Mouse (Mus musculus): Measurements from ENCODE around the gene Dyrk1b. TPM values are rescaled to one million over a fixed set of nuclear protein-coding genes. Genes with fewer than 3 reads are reported as not detected.

Dyrk1b gene
- polyA plus RNA-seq, 1 experiment from 2014 or later = 14.0 TPM

DNA sequence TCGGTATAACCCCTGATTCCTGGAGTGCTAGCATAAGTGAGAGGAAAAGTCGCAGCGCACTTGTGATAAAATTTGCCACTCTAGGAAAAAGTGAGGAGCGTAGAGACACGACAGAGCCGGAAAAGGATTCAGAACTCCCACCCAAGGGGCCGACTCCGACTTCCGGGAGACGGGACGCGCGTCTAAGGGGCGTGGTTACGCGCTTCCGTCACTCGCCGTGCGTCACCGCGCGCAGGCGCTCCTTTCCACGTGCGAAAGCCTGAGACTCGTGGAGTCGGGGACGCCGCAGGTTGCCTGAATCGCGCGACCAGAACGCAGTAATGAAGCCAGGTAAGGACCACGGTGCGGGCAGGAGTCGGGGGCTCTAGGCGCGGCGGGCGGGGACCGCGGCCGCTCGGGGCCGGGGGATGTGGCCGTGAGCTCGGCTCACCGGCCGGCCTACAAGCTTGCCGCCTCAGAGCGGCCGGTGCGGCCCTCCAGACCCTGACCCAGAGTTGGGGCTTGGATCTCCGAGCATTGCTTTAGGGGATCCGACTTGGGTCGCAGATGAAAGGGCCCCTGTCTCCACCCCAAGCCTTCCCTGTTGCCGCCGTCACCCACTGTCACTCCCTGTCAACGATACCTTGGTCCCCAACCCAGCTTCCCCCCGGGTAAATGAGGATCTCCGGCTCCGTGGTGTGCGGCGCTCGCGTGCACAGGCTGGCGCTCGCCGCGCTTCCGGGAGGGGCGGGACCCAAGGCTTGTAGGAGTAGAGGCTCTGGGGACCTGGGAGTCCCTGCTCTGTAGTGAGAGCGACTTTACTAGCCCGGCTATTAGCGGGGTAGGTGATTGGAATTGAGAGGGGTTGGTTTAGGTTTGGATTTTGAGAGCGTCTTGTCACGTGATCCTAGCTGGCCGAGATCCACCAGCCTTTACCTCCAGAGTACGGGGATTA, 9.5 kb upstream of the Dyrk1b start, which contains the start of gene Fbl:
Gene Fbl, plus strand, starts transcription at position 222 of the 934 bp plus-strand sequence.
- Histone ChIP-seq H3K9ac (peak within 1 kb of the TSS; percentile 81), H3K4me3 (peak within 1 kb of the TSS; percentile 83), H3K9me3 (replicated peaks) (no peaks in the 10 kb centered on the region), H3K27me3 (no peaks in the 10 kb centered on the region), H3K4me1 (peaks cover 36% of the 10 kb centered on the region), H3K4me2 (peak within 1 kb of the TSS; percentile 80), H3K36me3 (ENCODE audit: poor library complexity, severe bottlenecking) (peaks cover 2% of the 10 kb centered on the region; the same call in 1 of the 2 replicates), H3K27ac (peak within 1 kb of the TSS; percentile 82)
- under 1% methylated on average over 79 of the region's 80 CpGs for WGBS
- ATAC-seq = peak; percentile 94

DNA sequence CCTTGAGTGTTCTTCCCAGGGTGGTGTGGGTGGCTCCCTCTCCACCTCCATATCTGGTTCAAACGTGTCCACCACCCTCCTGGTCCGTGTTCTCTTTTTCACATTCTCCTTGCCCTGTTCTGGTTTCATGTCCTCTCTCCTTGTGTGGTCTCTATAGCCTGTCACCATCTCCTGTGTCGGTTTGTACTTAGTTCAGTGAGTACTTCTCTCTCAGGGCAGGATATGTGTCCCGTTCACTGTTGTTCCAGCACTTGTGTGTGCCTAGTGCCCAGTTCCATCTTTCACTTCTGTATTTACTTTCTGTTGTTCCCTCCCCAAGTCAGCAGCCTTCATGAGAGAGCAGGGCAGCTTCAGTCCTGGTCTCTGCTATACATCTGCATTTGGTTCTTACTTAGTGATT, 3.9 kb upstream of the Dyrk1b start:
- no peak overlapping the region for H3K9ac ChIP-seq
- WGBS = 78% methylated on average over 4 of the region's 4 CpGs
- no peak overlapping the region for H3K27ac ChIP-seq
- peaks cover 37% of the 10 kb centered on the region for H3K36me3 ChIP-seq (ENCODE audit: poor library complexity, severe bottlenecking)
- no peaks in the 10 kb centered on the region for H3K27me3 ChIP-seq
- H3K4me1 ChIP-seq = peaks cover 20% of the 10 kb centered on the region
- no peak overlapping the region for H3K4me3 ChIP-seq
- no peaks in the 10 kb centered on the region for H3K9me3 ChIP-seq (replicated peaks)
- no peak for ATAC-seq
- no peak overlapping the region for H3K4me2 ChIP-seq

DNA sequence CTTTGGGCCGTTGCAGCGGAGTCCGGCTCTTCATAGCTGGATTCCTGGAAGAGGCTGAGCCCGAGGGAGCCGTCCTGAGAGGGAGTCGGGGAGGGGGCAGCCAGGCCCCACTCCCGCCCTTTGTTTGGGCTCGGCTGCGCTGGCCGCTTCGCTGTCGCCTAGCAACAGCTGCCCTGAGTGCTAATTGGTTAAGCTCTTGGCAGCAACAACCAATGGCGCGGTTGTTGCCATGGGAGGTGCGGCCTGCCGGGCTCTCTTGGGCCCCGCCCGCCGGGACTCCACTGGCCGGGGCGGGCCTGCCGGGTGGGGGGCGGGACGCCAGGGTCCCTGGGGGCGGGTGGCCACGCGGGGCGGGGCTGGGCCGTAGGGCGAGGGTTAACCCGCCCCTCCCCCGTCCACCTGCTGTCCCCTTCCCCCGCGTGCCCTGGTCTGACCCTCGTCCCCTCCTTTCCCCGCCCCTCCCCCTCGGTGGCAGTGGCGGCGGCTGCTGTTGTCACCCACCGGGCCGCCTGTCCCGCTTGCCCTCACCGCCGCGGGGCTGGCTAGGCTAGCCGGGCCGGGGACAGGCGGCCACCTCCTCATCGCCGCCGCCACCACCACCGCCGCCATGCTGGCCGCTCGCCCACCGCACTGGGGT, 590 bp downstream of the Dyrk1b start:
- H3K4me1 ChIP-seq = peaks cover 13% of the 10 kb centered on the region
- under 1% methylated on average over 31 of the region's 56 CpGs for WGBS
- H3K4me2 ChIP-seq = peak overlapping the region; percentile 88
- peak overlapping the region; percentile 99 for H3K4me3 ChIP-seq
- no peaks in the 10 kb centered on the region for H3K9me3 ChIP-seq (replicated peaks)
- peaks cover 73% of the 10 kb centered on the region for H3K36me3 ChIP-seq (ENCODE audit: poor library complexity, severe bottlenecking)
- peak overlapping the region; percentile 96 for H3K27ac ChIP-seq
- peak; percentile 95 for ATAC-seq
- H3K27me3 ChIP-seq = no peaks in the 10 kb centered on the region
- peak overlapping the region; percentile 94 for H3K9ac ChIP-seq

DNA sequence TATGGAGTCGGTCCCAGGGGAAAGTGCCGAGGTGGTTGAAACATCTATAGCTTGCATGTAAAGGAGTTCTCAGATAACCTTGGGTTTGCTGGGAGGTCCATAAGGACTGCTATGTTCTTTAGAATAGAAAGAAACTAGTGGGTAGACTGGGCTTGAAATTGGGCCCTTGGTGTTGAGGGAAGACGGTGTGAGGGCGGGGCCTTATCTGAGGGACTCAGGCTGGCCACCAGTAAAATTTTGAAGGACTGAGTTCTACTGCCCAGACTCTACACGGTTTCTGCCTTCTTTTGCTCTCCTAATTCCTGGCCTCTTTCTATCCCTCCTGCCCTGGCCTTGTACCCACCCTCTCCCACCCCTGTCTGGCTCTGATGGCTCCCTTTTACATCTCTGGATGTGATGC, 1.6 kb downstream of the Dyrk1b start:
- Histone ChIP-seq H3K36me3 (ENCODE audit: poor library complexity, severe bottlenecking) (peaks cover 73% of the 10 kb centered on the region), H3K9ac (peak overlapping the region; percentile 94), H3K4me1 (peaks cover 13% of the 10 kb centered on the region), H3K4me2 (peak overlapping the region; percentile 88), H3K27me3 (no peaks in the 10 kb centered on the region), H3K27ac (no peak overlapping the region), H3K9me3 (replicated peaks) (no peaks in the 10 kb centered on the region), H3K4me3 (peak overlapping the region; percentile 99)
- 85% methylated on average over 5 of the region's 5 CpGs for WGBS
- ATAC-seq = no peak

DNA sequence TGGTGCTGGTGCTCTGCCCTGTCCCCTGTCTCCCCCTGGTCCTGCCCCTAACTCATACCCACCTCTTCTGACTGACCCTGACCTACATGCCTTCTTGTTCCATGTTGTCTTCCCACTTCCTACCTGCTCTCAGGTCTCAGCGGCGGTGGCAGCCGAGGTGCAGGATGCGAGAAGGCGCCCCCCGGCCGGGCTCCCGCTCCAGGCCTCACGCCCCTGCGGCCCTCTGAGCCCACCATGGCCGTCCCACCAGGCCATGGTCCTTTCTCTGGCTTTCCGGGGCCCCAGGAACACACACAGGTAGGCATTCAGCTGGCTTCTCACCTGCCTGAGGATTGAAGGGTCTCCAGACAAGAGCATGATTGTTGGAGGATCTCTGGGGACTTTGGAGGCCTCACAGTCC, 2.1 kb downstream of the Dyrk1b start:
- Histone ChIP-seq H3K36me3 (ENCODE audit: poor library complexity, severe bottlenecking) (peaks cover 73% of the 10 kb centered on the region), H3K9ac (no peak overlapping the region), H3K9me3 (replicated peaks) (no peaks in the 10 kb centered on the region), H3K27ac (no peak overlapping the region), H3K27me3 (no peaks in the 10 kb centered on the region), H3K4me3 (peak overlapping the region; percentile 99; the same call in 1 of the 2 replicates), H3K4me1 (peaks cover 13% of the 10 kb centered on the region), H3K4me2 (peak overlapping the region; percentile 88)
- ATAC-seq = no peak
- 93% methylated on average over 12 of the region's 12 CpGs for WGBS

DNA sequence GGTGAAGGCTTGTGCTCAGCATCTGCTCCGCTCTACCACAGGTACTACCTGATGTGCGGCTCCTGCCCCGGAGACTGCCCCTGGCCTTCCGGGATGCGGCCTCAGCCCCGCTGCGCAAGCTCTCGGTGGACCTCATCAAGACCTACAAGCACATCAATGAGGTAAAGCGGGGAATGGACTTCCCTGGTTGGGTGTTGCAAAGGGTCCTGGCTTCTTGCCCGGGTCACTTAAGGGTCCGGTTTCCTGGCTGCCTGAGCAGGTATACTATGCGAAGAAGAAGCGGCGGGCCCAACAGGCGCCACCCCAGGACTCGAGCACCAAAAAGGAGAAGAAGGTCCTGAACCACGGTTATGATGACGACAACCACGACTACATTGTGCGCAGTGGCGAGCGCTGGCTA, 3.1 kb downstream of the Dyrk1b start:
- H3K27ac ChIP-seq = no peak overlapping the region
- H3K9me3 ChIP-seq (replicated peaks) = no peaks in the 10 kb centered on the region
- H3K9ac ChIP-seq = no peak overlapping the region
- no peak overlapping the region for H3K4me2 ChIP-seq
- H3K27me3 ChIP-seq = no peaks in the 10 kb centered on the region
- H3K36me3 ChIP-seq (ENCODE audit: poor library complexity, severe bottlenecking) = peaks cover 73% of the 10 kb centered on the region
- no peak overlapping the region for H3K4me3 ChIP-seq
- no peak for ATAC-seq
- H3K4me1 ChIP-seq = peaks cover 13% of the 10 kb centered on the region
- WGBS = 97% methylated on average over 22 of the region's 22 CpGs

DNA sequence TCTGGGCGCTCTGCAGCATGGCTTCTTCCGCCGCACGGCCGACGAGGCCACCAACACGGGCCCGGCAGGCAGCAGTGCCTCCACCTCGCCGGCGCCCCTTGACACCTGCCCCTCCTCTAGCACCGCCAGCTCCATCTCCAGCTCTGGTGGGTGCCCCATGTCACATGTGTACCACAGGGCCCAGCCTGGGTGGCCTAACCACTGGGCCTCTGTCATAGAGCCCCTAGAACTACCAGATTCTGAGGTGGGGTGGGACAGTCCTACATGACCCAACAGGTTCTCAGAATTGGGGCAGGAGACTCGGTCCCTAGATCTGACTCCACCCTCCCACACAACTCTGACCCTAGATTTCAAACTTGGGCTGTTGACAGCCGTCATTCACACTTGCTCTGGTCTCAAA, 6.6 kb downstream of the Dyrk1b start:
- Histone ChIP-seq H3K4me1 (peaks cover 6% of the 10 kb centered on the region), H3K27me3 (no peaks in the 10 kb centered on the region), H3K27ac (no peak overlapping the region), H3K9ac (no peak overlapping the region), H3K4me2 (no peak overlapping the region), H3K4me3 (no peak overlapping the region), H3K36me3 (ENCODE audit: poor library complexity, severe bottlenecking) (peaks cover 98% of the 10 kb centered on the region), H3K9me3 (replicated peaks) (no peaks in the 10 kb centered on the region)
- WGBS = 93% methylated on average over 12 of the region's 14 CpGs
- no peak for ATAC-seq

DNA sequence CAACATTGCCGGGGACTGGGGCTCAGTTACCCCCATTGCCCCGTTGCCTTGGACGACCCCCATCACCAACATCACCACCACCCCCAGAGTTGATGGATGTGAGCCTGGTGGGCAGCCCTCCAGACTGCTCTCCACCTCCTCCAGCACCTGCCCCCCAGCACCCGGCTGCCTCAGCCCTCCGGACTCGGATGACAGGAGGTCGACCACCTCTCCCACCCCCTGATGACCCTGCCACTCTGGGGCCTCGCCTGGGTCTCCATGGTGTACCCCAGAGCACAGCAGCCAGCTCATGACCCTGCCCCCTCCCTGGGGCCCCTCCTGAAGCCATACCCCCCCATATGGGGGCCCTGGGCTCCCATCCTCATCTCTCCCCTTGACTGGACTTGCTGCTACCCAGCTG, 7.4 kb downstream of the Dyrk1b start:
- no peak overlapping the region for H3K27ac ChIP-seq
- no peak overlapping the region for H3K4me3 ChIP-seq
- H3K36me3 ChIP-seq (ENCODE audit: poor library complexity, severe bottlenecking) = peaks cover 99% of the 10 kb centered on the region
- no peak overlapping the region for H3K9ac ChIP-seq
- WGBS = 89% methylated on average over 8 of the region's 8 CpGs
- H3K27me3 ChIP-seq = no peaks in the 10 kb centered on the region
- H3K4me1 ChIP-seq = no peaks in the 10 kb centered on the region
- H3K4me2 ChIP-seq = no peak overlapping the region
- no peak; the same call in 1 of the 2 replicates for ATAC-seq
- no peaks in the 10 kb centered on the region for H3K9me3 ChIP-seq (replicated peaks)

DNA sequence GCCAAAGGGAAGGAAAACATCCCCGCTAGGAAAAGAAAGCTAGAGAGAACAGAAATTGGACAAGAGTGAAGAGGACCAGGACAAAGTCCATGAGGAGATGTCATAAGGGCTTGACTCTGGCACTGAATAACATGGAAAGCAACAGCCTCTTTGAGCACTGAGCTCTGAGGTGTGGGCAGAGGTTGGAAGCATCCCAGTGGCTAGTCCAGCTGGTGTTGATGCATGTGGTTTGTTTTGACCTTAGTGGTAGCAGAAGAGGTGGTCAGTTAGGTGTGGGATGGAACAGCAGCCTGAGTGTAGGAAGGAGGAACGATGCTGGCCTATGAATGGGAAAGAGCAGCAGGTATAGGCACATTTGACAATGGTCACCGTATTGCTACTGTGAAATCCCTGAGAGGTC, 12.2 kb downstream of the Dyrk1b start:
- WGBS = 89% methylated on average over 3 of the region's 3 CpGs
- H3K9me3 ChIP-seq (replicated peaks) = no peaks in the 10 kb centered on the region
- no peak overlapping the region for H3K4me2 ChIP-seq
- H3K9ac ChIP-seq = no peak overlapping the region
- H3K36me3 ChIP-seq (ENCODE audit: poor library complexity, severe bottlenecking) = peaks cover 86% of the 10 kb centered on the region
- H3K4me1 ChIP-seq = no peaks in the 10 kb centered on the region
- H3K27ac ChIP-seq = no peak overlapping the region
- ATAC-seq = no peak
- no peaks in the 10 kb centered on the region for H3K27me3 ChIP-seq
- H3K4me3 ChIP-seq = no peak overlapping the region

DNA sequence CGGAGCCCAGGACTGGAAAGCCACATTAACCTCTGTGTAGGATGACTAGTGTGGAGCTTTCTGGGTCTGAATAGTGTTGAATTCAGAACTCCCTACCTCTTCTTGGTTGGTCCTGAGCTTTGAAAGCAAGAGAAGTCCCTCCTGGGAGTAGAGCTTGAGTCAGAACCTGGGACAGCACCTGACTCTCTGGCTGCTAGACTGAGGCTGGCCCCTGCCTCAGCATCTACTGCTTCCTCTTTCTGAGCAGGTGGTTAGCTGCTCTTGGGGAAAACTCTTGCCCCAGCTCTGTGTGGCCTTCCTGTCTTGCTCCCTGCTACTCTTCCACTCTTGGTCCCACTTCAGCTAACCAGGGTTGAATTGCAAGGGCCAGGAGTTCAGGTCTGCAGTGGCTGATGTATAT, 12.6 kb downstream of the Dyrk1b start:
- no peak overlapping the region; the same call in 1 of the 2 replicates for H3K27ac ChIP-seq
- ATAC-seq = no peak
- H3K4me1 ChIP-seq = no peaks in the 10 kb centered on the region
- H3K36me3 ChIP-seq (ENCODE audit: poor library complexity, severe bottlenecking) = peaks cover 82% of the 10 kb centered on the region
- H3K9me3 ChIP-seq (replicated peaks) = no peaks in the 10 kb centered on the region
- H3K4me3 ChIP-seq = no peak overlapping the region
- 100% methylated on average over 1 of the region's 1 CpGs for WGBS
- H3K4me2 ChIP-seq = no peak overlapping the region
- H3K9ac ChIP-seq = no peak overlapping the region
- no peaks in the 10 kb centered on the region for H3K27me3 ChIP-seq

DNA sequence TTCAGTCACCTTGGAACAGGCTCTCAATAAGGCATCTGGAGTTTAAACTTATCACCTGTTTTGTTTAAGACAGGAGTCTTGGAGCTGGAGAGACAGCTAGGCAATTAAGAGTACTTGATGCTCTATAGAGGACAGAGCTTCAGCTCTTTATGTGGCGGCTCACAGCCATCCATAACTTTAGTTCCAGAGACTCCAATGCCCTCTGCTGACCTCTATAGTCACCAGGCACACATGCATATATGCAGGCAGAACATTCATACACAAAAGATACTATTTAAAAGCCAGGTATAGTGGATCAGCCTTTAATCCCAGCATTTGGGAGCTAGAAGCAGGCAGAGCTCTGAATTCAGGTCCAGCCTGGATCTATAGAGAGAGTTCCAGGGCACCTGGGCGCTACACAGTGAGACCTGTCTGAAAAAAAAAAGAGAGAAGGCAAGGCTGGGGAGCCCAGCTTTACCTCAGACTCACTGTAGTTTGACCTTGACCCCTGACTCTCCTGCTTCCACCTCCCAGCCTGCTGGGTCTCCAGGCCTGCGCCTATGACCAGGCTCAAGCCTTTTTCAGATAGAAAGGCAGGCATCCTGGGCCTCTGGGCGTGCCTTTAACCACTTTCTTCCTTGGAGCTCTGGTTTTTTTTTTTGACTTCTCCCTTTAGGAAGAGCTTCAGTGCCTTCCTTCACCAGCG, 16.3 kb downstream of the Dyrk1b start:
- H3K36me3 ChIP-seq (ENCODE audit: poor library complexity, severe bottlenecking) = peaks cover 53% of the 10 kb centered on the region
- no peak overlapping the region for H3K27ac ChIP-seq
- H3K4me3 ChIP-seq = no peak overlapping the region

DNA sequence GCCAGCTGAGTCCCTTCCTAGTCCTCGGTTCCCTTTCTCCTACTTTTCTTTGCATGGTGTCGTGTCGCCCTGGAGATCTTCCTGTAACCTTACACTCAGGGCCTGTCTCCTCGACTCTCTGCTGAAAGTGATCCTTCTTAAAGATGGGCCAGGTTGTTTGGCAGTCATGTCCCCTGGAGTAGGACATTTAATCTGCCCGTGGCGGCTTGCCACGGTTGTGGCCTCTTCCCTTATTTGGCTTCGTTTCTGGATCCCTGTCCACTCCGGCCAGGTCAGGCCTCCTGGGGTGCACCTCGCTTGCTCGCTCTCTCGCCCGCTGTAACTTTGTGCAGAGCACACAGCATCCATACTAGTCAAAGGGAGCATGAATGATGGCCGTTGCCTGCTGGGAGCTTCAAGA, 17.3 kb downstream of the Dyrk1b start:
- Histone ChIP-seq H3K4me3 (no peak overlapping the region), H3K9me3 (replicated peaks) (no peaks in the 10 kb centered on the region), H3K27me3 (no peaks in the 10 kb centered on the region), H3K9ac (no peak overlapping the region), H3K4me2 (no peak overlapping the region), H3K27ac (no peak overlapping the region), H3K4me1 (no peaks in the 10 kb centered on the region), H3K36me3 (ENCODE audit: poor library complexity, severe bottlenecking) (peaks cover 43% of the 10 kb centered on the region)
- ATAC-seq = no peak
- WGBS = 84% methylated on average over 14 of the region's 14 CpGs

More for the DNA sequence above, 16.3 kb downstream of the Dyrk1b start:
- Histone ChIP-seq H3K9me3 (replicated peaks) (no peaks in the 10 kb centered on the region), H3K9ac (no peak overlapping the region), H3K4me2 (no peak overlapping the region), H3K4me1 (no peaks in the 10 kb centered on the region), H3K27me3 (no peaks in the 10 kb centered on the region)
- ATAC-seq = no peak
- 87% methylated on average over 5 of the region's 5 CpGs for WGBS

Data from forebrain, embryonic 13.5 days (tissue).